Mouse (Mus musculus) mouse trophoblast stem cell (cell line): ENCODE measurements around the gene Ifna2.

Experiments
- in situ Hi-C, 2 experiments: fragments of 300-500 bp; cut with MseI, MboI; formaldehyde crosslinking; loops; 2 replicates in 1 of 2; 3 replicates in 1 of 2; pipeline ENCODE4 v1.15.1; 2025

Ifna2 gene

DNA sequence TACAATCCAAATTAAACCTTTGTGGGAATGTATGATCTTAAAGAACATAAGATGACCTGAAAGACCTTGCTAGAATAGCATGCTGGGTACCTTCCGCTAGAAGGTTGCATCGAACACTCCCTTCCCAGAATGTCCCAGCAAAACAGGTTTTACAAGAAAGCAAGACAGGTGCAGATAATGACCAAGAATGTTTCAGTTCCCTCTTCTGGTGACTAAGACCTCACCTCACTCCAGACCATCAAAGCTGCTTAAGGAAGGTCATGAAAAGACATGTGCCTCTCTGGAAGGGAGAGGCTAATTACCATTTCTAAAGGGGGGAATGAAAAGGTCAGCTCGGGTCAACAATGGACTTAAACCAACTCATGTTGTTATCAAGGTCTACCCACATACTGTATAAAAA, 30.1 kb downstream of the Ifna2 start:
- in situ Hi-C loops = no loop called here

DNA sequence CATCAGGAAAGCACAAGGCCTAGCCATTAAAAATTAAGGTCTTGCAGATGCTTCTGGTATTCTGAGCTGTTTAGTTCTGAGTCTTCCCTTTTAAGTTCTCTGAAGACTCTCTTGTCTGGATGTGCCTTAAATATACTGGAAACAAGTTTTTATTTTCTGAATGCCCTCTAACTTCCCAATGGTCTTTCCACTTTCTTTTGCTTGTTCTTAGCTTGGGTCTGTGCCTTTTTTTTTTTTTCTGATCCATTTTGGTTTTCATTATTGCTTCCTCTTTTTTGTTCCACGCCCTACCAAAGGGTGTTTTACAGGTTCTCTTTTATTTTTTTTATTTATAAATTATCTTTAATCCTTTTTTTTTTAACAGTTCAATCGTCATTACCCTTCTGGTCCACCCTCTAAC, 39.4 kb downstream of the Ifna2 start, which contains the start of gene Ifna13:
TSS of gene Ifna13 (minus strand) at position 101 of the 400 bp plus-strand sequence.
- in situ Hi-C loops = no loop called here

DNA sequence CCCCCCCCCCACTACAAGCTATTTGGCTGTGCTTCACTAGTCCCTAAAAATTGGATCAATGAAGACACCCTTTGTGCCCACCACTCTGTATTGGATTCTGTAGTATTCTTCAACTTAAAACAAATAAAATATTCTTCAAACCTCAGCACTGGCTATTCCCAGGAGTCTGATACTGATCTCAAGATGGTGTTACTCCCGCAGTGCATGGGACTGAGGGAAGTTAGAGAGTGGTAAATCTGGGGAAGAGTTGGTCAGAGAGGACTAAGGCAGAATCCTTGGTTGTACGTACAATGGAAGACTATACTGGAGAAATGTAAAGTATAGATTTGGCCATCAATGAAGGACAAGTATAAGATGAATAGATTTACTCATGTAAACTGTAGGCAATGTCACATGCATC, 41.2 kb downstream of the Ifna2 start:
- in situ Hi-C loops = no loop called here

DNA sequence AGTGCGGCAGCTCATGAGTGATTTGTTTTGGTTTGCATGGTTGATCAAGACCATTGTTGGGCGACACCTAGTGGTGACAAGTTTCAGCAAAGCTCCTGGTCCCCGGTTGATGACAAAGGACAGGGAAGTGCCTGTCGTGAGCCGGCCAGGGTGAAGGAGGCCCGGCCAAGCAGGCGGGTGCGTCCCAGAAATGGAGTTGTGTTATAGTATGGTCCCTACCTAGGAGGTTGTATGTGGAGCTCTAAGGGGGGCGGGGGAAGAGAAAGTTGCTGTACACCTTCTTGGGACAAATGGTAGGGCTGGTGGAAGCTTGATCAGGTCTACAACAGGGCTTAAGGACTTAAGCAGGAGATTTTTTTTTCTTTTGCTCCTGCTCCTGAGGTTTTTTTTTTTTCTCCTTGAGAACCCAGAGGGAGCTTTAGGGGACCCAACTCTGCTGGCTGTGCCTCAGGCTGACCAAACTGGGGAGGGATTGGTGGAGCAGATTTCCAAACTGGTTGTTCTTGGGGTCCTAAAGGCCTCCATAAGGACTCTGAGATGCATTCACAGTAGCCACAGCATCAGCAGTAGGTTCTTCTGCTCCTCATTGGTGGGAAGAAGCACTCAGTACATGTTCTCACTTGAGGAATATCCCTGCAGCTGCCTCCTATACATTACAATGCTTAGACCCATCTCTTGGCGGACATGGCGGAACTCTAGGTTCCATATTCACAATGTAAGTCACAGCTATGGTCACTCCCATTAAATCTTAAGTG, 42.5 kb downstream of the Ifna2 start:
- in situ Hi-C loops = no loop called here

DNA sequence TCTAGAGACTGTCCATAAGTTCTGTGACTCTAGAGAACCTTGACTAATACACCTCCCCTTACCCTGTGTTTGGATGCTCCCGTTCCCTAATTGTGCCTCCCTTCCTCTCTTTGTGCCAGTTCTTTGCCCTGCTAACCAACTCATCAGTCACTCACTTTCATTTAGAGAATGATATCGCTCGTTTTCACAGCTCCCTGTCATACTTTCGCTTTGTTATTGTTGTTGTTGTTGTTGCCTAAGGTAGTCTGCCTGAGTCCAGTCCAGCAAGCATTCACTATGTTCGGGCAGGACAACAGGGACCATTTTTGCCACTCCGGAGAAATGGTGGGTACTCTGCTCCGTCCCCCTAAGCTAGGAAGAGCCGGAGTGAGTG, 43.0 kb downstream of the Ifna2 start:
- in situ Hi-C loops = no loop called here

DNA sequence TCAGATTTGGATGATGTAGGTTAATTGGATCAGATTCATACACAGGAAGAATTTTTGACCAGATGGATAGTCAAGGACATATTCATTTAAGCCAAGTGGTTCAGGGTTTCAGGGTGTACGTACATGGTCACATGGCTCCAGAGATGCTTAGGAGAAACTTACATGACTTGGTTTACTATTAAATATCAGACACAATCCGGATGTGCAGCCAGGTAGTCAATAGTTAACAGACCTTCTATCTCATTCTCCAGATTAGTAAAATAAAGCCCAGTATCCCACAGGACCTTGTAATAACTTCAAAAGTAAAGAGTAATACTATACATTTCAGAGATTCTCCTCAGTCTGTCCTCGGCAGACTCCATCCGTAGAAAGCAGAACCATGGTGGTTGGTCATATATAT, 49.4 kb downstream of the Ifna2 start, which contains the start of gene C87499:
TSS of gene C87499 (minus strand) at position 101 of the 400 bp plus-strand sequence.
- in situ Hi-C loops = no loop called here
